Mouse (Mus musculus) 416B (cell line): ENCODE measurements around the gene Hdac7.

ENCODE experiments used
- DNase-seq: peaks from one replicate; pipeline ENCODE4 v3.0.0; 2011; ENCODE audit warnings: low read depth

Hdac7 gene

GRCm38 (mm10) chr15:97743961-97744525 is 100.3 kb downstream of the Hdac7 start:
- DNase-seq, result no peak

- no peak for DNase-seq
These were observed 101.1 kb downstream of the Hdac7 start for GRCm38 (mm10) chr15:97743210-97743609.
